Mouse (Mus musculus): Measurements from ENCODE around the gene Naa10. TPM values are rescaled to one million over a fixed set of nuclear protein-coding genes. Genes with fewer than 3 reads are reported as not detected.

Naa10 gene
- total and polyA plus RNA-seq, 3 experiments, result 53.6 to 93.8 (median 69.6) TPM

- peak; percentile 90 for DNase-seq
Measured at GRCm38 (mm10) chrX:73914827-73915703, 6.7 kb downstream of the Naa10 start.

GRCm38 (mm10) chrX:73911588-73911987 is 10.2 kb downstream of the Naa10 start:
- no peak for DNase-seq

GRCm38 (mm10) chrX:73911156-73911555 is 10.6 kb downstream of the Naa10 start:
- peak; percentile 24 for DNase-seq

DNA sequence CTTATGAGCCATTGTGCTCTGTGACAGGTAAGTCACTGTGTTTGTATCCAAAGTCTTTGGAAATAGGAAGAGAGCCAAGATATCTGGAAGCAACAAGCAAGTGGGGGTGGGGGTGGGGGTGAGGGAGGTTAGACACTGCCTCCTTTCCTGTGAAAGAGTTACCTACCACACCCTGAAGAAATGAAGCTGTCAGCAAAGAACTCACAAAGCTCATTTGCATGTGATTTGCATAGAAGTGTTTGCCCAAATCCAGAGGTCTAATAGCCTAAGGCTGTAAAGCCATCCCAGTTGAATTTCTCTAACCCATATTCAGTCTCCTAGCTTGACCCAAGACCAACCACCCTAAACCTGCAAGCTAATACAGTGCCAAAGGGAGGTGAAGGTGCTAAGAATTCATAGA is 11.3 kb downstream of the Naa10 start:
- DNase-seq, result no peak

DNA sequence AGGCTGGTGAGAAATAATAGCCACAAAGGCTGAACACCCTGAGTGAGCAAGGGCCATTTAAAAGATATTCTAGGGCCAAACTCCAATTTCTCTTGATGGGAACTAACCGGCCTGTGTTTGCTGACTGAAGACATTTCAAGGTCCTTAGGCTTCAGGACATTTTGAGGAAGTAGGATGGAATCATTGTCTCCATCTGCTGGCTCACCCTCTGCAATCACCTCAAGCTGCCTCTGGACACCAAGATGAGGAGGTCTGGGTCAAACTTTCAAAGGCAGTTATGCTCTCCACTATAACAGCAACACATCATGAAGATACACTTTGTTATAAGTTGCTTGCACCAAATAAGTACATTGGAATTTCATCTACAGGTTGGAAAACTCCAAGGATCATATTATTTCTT is 11.7 kb downstream of the Naa10 start:
- no peak for DNase-seq

DNA sequence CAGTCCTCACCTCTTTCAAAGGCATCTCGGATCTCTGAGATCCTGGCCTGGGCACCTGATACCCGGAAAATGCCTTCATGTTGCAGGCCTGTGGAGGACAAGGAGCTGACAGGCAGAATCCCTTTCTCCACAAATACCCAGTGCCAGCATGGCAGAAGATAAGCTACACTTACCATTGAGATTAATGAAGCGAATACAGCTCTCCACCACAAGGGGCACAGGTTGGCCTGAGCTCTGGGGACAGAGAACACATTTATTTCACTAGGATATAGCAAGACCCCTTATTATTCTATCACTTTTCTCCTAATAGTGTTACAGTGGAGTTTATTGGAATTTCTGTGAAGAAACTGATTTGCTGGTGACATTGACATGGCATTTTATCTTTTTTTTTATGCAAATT is 23.8 kb downstream of the Naa10 start:
- no peak for DNase-seq

GRCm38 (mm10) chrX:73895719-73896118 is 26.0 kb downstream of the Naa10 start, which contains the start of gene L1cam:
Gene L1cam (minus strand): TSS chrX:73896105.
- peak; percentile 30 for DNase-seq

DNA sequence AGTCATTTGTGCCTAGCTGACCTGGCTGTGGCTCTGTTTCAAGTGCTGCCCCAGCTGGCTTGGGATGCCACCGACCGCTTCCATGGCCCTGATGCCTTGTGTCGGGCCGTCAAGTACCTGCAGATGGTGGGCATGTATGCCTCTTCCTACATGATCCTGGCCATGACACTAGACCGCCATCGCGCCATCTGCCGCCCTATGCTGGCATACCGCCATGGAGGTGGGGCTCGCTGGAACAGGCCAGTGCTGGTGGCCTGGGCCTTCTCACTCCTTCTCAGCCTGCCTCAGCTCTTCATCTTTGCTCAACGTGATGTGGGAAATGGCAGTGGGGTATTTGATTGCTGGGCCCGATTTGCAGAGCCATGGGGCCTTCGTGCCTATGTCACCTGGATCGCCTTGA is 28.9 kb downstream of the Naa10 start:
- DNase-seq, result no peak

DNA sequence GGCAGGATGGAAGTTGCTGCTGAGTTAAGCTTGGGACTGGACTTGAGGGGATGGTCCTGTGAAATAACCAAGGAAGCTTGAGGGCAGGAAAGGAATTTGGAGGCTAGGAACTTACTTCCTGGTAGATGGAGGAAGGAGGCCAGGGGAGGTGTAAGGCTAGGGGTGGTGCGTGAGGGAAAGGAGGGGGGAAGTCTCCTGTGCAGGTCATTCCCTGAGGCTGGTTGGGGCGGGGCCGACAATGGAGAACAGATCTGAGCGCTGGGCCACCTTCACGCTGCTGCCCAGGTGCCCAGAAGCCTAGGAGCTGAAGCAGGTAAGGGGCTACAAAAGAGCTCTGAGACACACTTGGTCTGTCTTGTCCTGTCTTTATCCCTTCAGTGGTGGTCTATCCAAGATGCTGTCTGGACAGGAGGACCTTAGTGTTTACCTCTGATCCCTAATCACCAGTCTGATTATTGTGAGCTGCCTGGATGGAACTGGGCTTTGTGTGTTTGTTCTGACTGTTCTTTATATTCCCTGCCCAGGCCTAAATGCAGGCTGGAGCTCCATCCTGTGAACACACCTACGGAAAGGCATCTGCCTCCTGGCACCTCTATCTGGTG is 30.1 kb downstream of the Naa10 start, which contains the start of gene Avpr2:
Avpr2 (plus strand) TSS at position 552 of the 602 bp plus-strand sequence.
- DNase-seq, result no peak

GRCm38 (mm10) chrX:73881463-73881862 is 40.3 kb downstream of the Naa10 start:
- no peak for DNase-seq

DNA sequence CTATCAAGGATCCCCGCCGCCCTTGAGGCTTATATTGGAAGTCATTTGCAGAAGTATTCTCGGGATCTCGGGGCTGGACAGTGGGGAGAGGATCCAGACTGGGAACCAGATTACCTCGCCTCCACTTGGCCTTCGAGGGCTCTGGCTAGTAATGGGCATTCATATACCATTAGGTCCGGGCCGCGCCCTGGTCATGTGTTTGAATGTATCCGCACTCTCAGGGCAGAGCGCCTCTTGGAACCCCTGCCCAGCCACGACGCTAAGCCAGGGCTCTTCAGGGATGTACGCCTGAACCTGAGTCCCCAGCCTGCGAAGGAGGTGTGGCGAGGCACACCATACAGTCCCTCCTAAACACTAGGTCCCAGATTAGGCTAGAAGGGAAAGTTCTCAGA is 40.7 kb downstream of the Naa10 start:
- no peak for DNase-seq

- DNase-seq, result peak; percentile 37
Measured at GRCm38 (mm10) chrX:73880194-73881035, 41.3 kb downstream of the Naa10 start.

DNA sequence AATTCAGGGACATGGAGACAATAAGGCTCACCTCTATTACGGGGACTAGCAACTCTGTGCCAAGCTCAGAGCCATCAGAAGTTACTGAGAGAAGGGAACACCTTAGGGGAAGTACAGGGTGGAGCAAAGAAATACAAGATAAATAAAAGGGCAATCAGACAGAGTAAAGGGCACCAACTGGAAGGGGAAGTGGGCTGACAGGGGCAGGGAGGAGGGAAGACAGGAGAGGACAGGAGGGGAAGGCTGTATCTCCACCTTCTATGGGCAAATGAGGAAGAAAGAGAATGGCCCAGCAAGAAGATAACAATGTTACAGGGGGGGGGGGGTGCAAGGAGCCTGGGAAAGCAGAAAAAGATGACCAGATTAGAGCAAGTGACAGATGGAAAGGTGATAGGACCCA is 44.7 kb downstream of the Naa10 start:
- DNase-seq, result no peak

DNA sequence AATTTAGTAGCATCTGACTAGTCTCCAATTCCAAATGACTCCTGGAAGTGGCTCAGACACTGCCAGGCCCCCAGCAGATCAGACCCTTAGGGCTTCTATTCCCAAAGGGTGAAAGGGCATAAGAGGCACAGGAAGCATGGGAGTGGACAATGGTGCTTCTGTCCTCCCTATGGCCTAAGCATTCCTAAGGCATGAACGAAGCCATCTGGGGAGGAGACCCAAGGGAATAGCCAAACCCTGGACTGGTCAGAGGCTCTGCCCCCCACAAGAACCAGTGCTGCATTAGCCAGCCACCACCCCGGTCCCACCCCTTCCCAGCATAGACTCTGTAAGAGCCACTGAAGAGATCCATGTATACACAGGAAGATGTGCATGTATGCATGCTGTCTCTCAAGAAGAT is 45.9 kb downstream of the Naa10 start:
- DNase-seq, result no peak

GRCm38 (mm10) chrX:73871956-73872355 is 49.8 kb downstream of the Naa10 start:
- DNase-seq, result no peak

DNA sequence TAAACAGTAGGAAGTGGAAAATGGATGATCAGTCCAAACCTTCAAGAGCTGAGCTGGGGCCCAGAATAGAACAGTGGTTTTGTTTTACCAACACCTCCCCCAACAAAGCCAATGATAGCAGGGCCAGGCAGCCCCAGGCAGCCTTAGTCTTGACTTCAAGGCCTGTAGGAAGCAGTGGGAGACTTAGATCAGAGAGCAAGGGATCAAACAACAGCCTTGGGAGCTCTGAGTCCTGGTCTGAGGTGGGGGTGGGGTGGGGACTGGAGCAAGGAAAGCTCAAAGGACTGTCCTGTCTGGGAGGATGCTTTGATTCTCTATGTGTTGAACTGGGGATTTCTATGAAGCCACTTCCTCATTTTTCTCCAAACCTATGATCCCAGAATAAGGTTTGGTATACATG is 50.3 kb downstream of the Naa10 start:
- DNase-seq, result no peak

DNA sequence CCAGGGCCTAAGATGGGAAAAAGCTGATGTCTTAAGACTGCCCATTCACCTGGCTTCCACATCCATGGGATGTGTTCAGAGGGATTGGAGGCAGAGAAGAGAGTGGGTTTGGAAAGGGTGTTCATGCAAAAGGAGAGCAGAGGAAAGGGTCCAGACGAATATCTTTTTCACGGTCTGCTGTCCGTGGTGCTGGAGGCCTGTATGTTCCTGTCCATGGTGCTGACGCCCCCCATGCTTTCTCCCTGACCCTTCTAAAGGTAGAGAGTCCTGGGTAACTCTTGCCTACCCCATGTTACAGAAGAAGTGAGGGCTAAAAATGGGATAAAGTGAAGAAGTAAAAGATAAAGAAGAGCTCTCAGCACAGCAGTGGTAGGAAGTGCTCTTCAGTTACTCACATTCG is 52.4 kb downstream of the Naa10 start:
- DNase-seq, result no peak

DNA sequence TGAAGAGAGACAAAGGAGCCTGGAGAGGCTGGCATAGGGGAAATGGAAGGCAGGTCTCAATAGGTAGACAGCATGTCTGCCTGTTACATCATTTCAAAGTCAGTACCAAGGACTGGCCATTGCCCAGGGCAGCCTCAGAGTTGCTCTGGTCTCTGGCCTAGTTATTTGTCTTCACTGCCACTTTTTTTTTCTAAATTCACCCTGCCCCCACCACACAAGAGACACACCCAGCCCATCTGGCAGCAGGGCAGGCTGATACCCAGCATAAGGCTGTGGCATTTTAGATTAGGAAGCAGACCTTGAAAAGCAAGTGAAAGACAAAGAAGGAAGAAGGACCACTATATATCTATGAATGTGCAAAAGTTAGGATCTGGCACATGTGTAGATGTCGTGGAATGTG is 53.9 kb downstream of the Naa10 start:
- no peak for DNase-seq

DNA sequence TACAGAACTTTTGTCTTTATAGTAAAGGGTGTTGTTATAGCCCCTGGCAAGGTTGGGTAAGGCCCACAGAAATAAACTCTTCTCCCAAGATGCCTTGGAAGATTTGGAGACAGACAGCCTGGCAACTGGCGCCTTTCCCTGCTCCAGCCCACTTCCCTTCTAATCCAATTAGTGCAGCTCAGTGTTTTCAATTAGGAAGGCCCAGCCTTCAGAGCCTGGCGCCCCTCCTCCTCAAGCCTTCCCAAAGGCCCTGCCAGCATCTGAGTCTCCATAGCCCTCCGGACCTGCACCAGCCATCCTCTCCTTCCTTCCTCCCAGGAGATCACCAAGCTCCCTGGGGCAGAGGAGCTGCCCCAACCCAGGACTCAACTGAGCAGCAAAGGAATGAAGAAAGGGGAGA is 54.5 kb downstream of the Naa10 start:
- no peak for DNase-seq

All from adrenal gland, adult 2 months (tissue).